Mouse (Mus musculus) CH12.LX (cell line): ENCODE measurements around the gene Tshr. TPM values are rescaled to one million over a fixed set of nuclear protein-coding genes. Genes with fewer than 3 reads are reported as not detected.

Experiments used
- DNase-seq: peaks from one replicate; pipeline ENCODE4 v3.0.0-alpha.2; 2013; ENCODE audit errors: extremely low read depth
- H3K27ac ChIP-seq: 2 replicates; pipeline ENCODE4 v1.5.1; 2012; ENCODE audit warnings: low read depth, mild to moderate bottlenecking, control low read depth, moderate library complexity; ENCODE audit not compliant: insufficient read depth
- H3K27me3 ChIP-seq: replicated peaks from 2 replicates; pipeline ENCODE3; 2012; ENCODE audit warnings: inconsistent platforms
- H3K36me3 ChIP-seq, 2 experiments: replicated peaks in 1 of 2; 2 replicates each; pipeline versions ENCODE3 to v1.6.1; 2012; ENCODE audit warnings: inconsistent platforms in 1 of 2, low read length in 1 of 2, mild to moderate bottlenecking in 1 of 2, mixed read lengths in 1 of 2, moderate library complexity in 1 of 2; ENCODE audit not compliant: control insufficient read depth in 1 of 2, insufficient read depth in 1 of 2
- H3K4me1 ChIP-seq, 2 experiments: 2 replicates each; pipeline ENCODE4 v1.6.1; 2012; ENCODE audit warnings: inconsistent platforms in 1 of 2, moderate library complexity in 1 of 2; ENCODE audit not compliant: insufficient read depth in 2 of 2, control insufficient read depth in 1 of 2
- H3K4me2 ChIP-seq: 2 replicates; pipeline ENCODE4 v1.6.1; 2012; ENCODE audit warnings: low read depth, mild to moderate bottlenecking, control low read depth; ENCODE audit not compliant: poor library complexity, insufficient read depth, severe bottlenecking
- H3K4me3 ChIP-seq, 3 experiments: fragments of 150-350 bp in 1 of 3; sonication (generic) in 1 of 3; replicated peaks in 1 of 3; 2 replicates each; pipeline versions ENCODE3 to v1.5.1; 2011 to 2012; ENCODE audit warnings: low read depth in 2 of 3, low read length in 2 of 3, mild to moderate bottlenecking in 2 of 3, moderate library complexity in 2 of 3, control low read depth in 1 of 3, improper control_type of control experiment in 1 of 3, inconsistent platforms in 1 of 3, mixed read lengths in 1 of 3; ENCODE audit not compliant: poor library complexity in 1 of 3
- H3K79me2 ChIP-seq: replicated peaks from 2 replicates; pipeline ENCODE4 v1.6.1; 2012; ENCODE audit warnings: mild to moderate bottlenecking, moderate library complexity; ENCODE audit not compliant: control insufficient read depth, poor library complexity, insufficient read depth, severe bottlenecking; ENCODE audit errors: extremely low read depth
- H3K9ac ChIP-seq: 2 replicates; pipeline ENCODE4 v1.6.1; 2012; ENCODE audit warnings: low read depth, mild to moderate bottlenecking, control low read depth, moderate library complexity; ENCODE audit not compliant: insufficient read depth
- H3K9me3 ChIP-seq: replicated peaks from 2 replicates; pipeline ENCODE3; 2012; ENCODE audit warnings: low read length, inconsistent platforms, mixed read lengths
- BHLHE40 ChIP-seq: IDR thresholded peaks from 2 replicates; pipeline ENCODE4 v1.6.1; 2011; ENCODE audit warnings: mild to moderate bottlenecking, low read depth, low read length, improper control_type of control experiment
- CHD1 ChIP-seq: IDR thresholded peaks from 2 replicates; pipeline ENCODE4 v1.6.1; 2012; ENCODE audit warnings: low read depth, low read length, improper control_type of control experiment, inconsistent platforms
- CTCF ChIP-seq, 2 experiments: IDR thresholded peaks in 1 of 2; conservative IDR thresholded peaks in 1 of 2; 2 replicates each; pipeline ENCODE4 v1.5.1; 2011 to 2012; ENCODE audit warnings: low read depth in 2 of 2, low read length in 2 of 2, improper control_type of control experiment in 1 of 2, inconsistent platforms in 1 of 2, mild to moderate bottlenecking in 1 of 2, moderate library complexity in 1 of 2
- E2F4 ChIP-seq: IDR thresholded peaks from 2 replicates; pipeline ENCODE4 v1.6.1; 2011; ENCODE audit warnings: low read depth, low read length, improper control_type of control experiment; ENCODE audit not compliant: insufficient replicate concordance
- ELF1 ChIP-seq: IDR thresholded peaks from 2 replicates; pipeline ENCODE4 v1.6.1; 2014; ENCODE audit warnings: low read depth, mild to moderate bottlenecking, inconsistent platforms, low read length, improper control_type of control experiment
- EP300 ChIP-seq: IDR thresholded peaks from 2 replicates; pipeline ENCODE4 v1.6.1; 2011; ENCODE audit warnings: low read length, improper control_type of control experiment
- HCFC1 ChIP-seq: IDR thresholded peaks from 2 replicates; pipeline ENCODE4 v1.6.1; 2012; ENCODE audit warnings: low read depth, mild to moderate bottlenecking, inconsistent platforms, low read length, improper control_type of control experiment
- IRF4 ChIP-seq: IDR thresholded peaks from 2 replicates; pipeline ENCODE4 v1.6.1; 2014; ENCODE audit warnings: low read depth, mild to moderate bottlenecking, inconsistent platforms, low read length, improper control_type of control experiment
- MAFK ChIP-seq: IDR thresholded peaks from 2 replicates; pipeline ENCODE4 v1.6.1; 2011; ENCODE audit warnings: low read length, improper control_type of control experiment; ENCODE audit not compliant: insufficient replicate concordance
- MEF2A ChIP-seq: IDR thresholded peaks from 2 replicates; pipeline ENCODE4 v1.6.1; 2014; ENCODE audit warnings: low read depth, mild to moderate bottlenecking, inconsistent platforms, low read length, improper control_type of control experiment, borderline replicate concordance
- NELFE ChIP-seq: IDR thresholded peaks from 2 replicates; pipeline ENCODE4 v1.6.1; 2011; ENCODE audit warnings: low read depth, low read length, improper control_type of control experiment
- POLR2A ChIP-seq: IDR thresholded peaks from 2 replicates; pipeline ENCODE4 v1.6.1; 2011; ENCODE audit warnings: low read depth, mild to moderate bottlenecking, improper control_type of control experiment, low read length
- POLR2AphosphoS2 ChIP-seq: IDR thresholded peaks from 2 replicates; pipeline ENCODE4 v1.6.1; 2011; ENCODE audit warnings: low read depth, low read length, improper control_type of control experiment
- RCOR1 ChIP-seq: conservative IDR thresholded peaks from 2 replicates; pipeline ENCODE4 v1.6.1; 2012; ENCODE audit warnings: low read depth, mild to moderate bottlenecking, inconsistent platforms, low read length, improper control_type of control experiment
- SIN3A ChIP-seq: IDR thresholded peaks from 2 replicates; pipeline ENCODE4 v1.6.1; 2012; ENCODE audit warnings: low read length, improper control_type of control experiment, inconsistent platforms
- TBP ChIP-seq: conservative IDR thresholded peaks from 2 replicates; pipeline ENCODE4 v1.6.1; 2011; ENCODE audit warnings: low read depth, low read length, improper control_type of control experiment
- TCF12 ChIP-seq: IDR thresholded peaks from 2 replicates; pipeline ENCODE4 v1.6.1; 2014; ENCODE audit warnings: low read depth, mild to moderate bottlenecking, inconsistent platforms, low read length, improper control_type of control experiment
- USF1 ChIP-seq: IDR thresholded peaks from 2 replicates; pipeline ENCODE4 v1.6.1; 2014; ENCODE audit warnings: low read depth, mild to moderate bottlenecking, inconsistent platforms, low read length, improper control_type of control experiment
- USF2 ChIP-seq: conservative IDR thresholded peaks from 2 replicates; pipeline ENCODE4 v1.6.1; 2011; ENCODE audit warnings: low read depth, low read length, improper control_type of control experiment
- ZKSCAN1 ChIP-seq: IDR thresholded peaks from 2 replicates; pipeline ENCODE4 v1.6.1; 2012; ENCODE audit warnings: low read depth, inconsistent platforms, low read length, improper control_type of control experiment, borderline replicate concordance
- dilution Hi-C: fragments of 300-500 bp; cut with MboI; formaldehyde crosslinking; loops from 2 replicates; pipeline ENCODE4 v1.14.3; 2020; ENCODE audit warnings: low sequenced_read_pairs; ENCODE audit not compliant: extremely low pct_unique_long_range_greater_than_20kb, extremely low pct_ligation_motif_present
- in situ Hi-C: fragments of 300-500 bp; cut with MboI; formaldehyde crosslinking; loops from 3 replicates; pipeline ENCODE4 v1.14.3; 2019; ENCODE audit warnings: low sequenced_read_pairs, low pct_ligation_motif_present, low pct_unique_long_range_greater_than_20kb, mixed read lengths
- polyA plus RNA-seq: library from polyadenylated mRNA; unstranded; fragments of >175 nt; gene quantifications from 2 replicates; pipeline ENCODE4 v1.2.1, GENCODE M21; 2012; ENCODE audit warnings: low read depth; ENCODE audit not compliant: insufficient read length
- total RNA-seq, 2 experiments: library from RNA; depleted of rRNA; stranded (reverse); fragments of 300-350 nt in 1 of 2; fragments of >200 nt in 1 of 2; gene quantifications; 2 replicates each; pipeline ENCODE4 v1.2.3; 2012 to 2014

The Tshr gene
- total and polyA plus RNA-seq, 3 experiments = not detected

DNA sequence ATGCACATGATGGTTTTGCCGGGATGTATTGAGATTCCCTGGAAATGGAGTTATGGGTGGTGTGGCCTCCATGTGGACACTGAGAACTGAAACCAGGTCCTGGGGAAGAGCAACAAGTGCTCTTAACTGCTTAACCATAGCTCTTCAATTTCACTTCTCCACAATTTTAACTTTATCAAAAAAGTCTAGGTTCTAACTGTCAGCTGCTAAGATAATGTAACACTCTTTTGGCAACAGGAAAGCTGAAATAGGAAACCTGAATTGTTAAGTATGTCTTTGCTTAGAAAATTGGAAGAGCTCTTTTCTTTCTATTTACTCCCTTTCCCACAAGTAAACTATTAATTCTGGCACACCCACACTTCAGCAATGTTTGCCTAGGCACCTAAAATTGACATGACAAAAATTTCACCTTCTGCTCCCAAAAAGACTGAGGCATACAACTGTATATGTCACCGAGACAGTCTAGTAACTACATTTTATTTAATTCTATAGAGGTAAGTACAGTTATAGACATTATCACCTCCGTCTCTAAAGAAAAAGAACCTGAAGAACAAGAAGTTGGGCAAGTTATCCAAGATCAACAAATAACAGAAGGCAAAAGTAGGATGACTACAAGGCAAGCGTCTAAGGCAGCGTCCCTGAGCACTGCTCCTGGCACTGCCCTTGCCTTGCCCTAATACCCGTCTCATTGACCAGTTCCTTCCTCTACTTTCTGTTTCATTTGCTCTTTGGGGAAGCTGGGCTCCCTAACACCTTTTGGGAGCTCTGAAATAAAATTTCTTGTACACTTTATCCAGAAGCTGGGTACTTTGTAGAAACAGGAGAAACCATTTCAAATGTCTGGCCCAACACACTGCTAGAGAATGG, 197.1 kb downstream of the Tshr start:
- dilution Hi-C loops (no loop called here), in situ Hi-C loops (no loop called here)
- H3K4me1 ChIP-seq = peaks cover 6 to 63% of the 10 kb centered on the region in 2 experiments
- no peaks in the 10 kb centered on the region for H3K27me3 ChIP-seq
- no peak overlapping the region for H3K27ac ChIP-seq
- H3K4me3 ChIP-seq = no peak overlapping the region
- H3K9me3 ChIP-seq = peaks cover 5% of the 10 kb centered on the region
- TF ChIP-seq MAFK = no peak
- TF ChIP-seq E2F4 = no peak
- peak; percentile 25; the same call in 1 of the 2 replicates for TF ChIP-seq IRF4
- 0 out of 2 replicates have a peak, but pooled peaks have one; percentile 12 for TF ChIP-seq EP300
- TF ChIP-seq HCFC1 = no peak
- TF ChIP-seq SIN3A = no peak
- no peak for TF ChIP-seq NELFE
- TF ChIP-seq CTCF (conservative IDR thresholded peaks at IDR 0.05 in 1 of 2, IDR thresholded peaks at IDR 0.05 in 1 of 2; ENCODE audit: low read depth in 2 of 2, low read length in 2 of 2) = no peak
- TF ChIP-seq USF1 = no peak
- TF ChIP-seq TBP = 0 out of 2 replicates have a peak, but pooled peaks have one; percentile 35
- no peak for TF ChIP-seq RCOR1
- TF ChIP-seq ELF1 = no peak
- TF ChIP-seq TCF12 = 0 out of 2 replicates have a peak, but pooled peaks have one; percentile 18
- TF ChIP-seq BHLHE40 = no peak
- TF ChIP-seq, all 38 proteins: peak for 4
- Histone ChIP-seq H3K9ac (peak overlapping the region; percentile 64), H3K79me2 (peaks cover 56% of the 10 kb centered on the region), H3K36me3 (peaks cover 24 to 73% of the 10 kb centered on the region in 2 experiments), H3K4me2 (peak overlapping the region; percentile 92)
- no peak for DNase-seq

DNA sequence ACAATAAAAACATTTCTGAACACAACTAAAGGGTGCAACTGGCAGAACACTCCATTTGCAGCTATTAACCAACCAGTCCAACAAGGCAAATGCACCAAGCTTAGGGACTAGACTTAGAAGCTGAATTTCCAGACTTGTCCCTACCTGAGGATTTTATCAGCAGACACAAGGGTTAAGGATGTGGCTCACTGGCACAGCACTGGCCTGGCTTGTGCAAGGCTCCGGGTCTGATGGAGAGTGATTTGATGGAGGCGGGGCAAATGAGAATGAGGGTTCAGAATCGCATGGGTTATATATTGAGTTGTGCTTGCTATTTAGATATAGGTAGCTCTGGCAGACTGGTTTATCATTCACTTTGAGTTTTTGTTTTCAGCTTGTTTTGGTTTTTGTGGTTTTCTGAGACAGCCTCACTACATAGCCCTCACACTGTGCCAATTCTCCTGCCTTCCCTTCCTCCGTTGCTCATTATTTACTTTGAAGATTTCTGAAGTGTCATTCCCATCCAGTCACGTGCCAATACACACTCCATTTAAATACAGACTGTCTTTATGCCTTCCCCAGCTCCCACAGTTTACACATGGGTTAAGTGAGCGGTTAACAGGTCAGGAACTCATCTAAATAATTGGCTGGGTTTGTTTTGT, 198.1 kb downstream of the Tshr start:
- in situ Hi-C loops = no loop called here
- H3K27me3 ChIP-seq = no peaks in the 10 kb centered on the region
- peaks cover 22 to 66% of the 10 kb centered on the region in 2 experiments for H3K36me3 ChIP-seq
- TF ChIP-seq POLR2AphosphoS2 (no peak), USF1 (0 out of 2 replicates have a peak, but pooled peaks have one; percentile 6), ZKSCAN1 (no peak), MAFK (no peak), BHLHE40 (peak; percentile 78), POLR2A (no peak), CHD1 (no peak), MEF2A (no peak), SIN3A (0 out of 2 replicates have a peak, but pooled peaks have one; percentile 23), HCFC1 (no peak), USF2 (0 out of 2 replicates have a peak, but pooled peaks have one; percentile 12)
- TF ChIP-seq, all 38 proteins: peak for 4
- dilution Hi-C loops = no loop called here
- peak overlapping the region; percentile 53 for H3K9ac ChIP-seq
- no peak overlapping the region for H3K4me3 ChIP-seq
- peaks cover 62% of the 10 kb centered on the region for H3K79me2 ChIP-seq
- H3K4me2 ChIP-seq = peak overlapping the region; percentile 37; the same call in 1 of the 2 replicates
- peaks cover 6 to 68% of the 10 kb centered on the region in 2 experiments for H3K4me1 ChIP-seq
- H3K27ac ChIP-seq = no peak overlapping the region; the same call in 1 of the 2 replicates
- DNase-seq = no peak
- H3K9me3 ChIP-seq = peaks cover 6% of the 10 kb centered on the region
